8 mouse cellular contexts compared by ENCODE assay signal in the genomic region with DNA sequence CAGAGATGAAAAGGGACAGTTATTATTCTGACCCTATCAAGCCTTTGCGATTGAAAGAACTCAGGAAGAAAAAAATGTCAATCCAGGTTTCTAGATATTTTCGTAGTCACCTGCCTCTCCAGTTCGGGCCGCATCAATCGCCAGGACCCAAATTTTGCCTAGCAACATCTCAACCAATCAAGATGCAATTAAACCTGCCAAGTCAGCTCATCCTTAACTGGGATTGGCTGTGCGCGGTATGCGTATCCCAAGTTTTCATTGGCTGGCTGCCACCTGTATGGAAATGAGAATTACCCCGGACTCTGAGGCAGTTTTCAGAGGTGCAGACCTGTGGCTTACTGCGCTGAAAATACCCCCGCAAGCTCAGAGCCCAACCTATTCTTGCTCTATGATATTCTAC. TPM values are rescaled to one million over a fixed set of nuclear protein-coding genes. Genes with fewer than 3 reads are reported as not detected.
DNase-seq lines count a peak whose midpoint lies in the region; ATAC-seq and TF ChIP-seq lines count a peak whose summit lies in the region.

No protein-coding gene starts in this region.

- H3K36me3 ChIP-seq in embryonic facial prominence, embryonic 10.5 days (replicated peaks), result no peaks in the 10 kb centered on the region
- no peaks in the 10 kb centered on the region for H3K36me3 ChIP-seq in heart, embryonic 13.5 days
- no peaks in the 10 kb centered on the region for H3K36me3 ChIP-seq in kidney, embryonic 15.5 days
- no peaks in the 10 kb centered on the region for H3K36me3 ChIP-seq in limb, embryonic 13.5 days
- H3K36me3 ChIP-seq in myocyte (ENCODE audit: control insufficient read depth, insufficient read depth), result no peaks in the 10 kb centered on the region

- under 1% methylated on average over 11 of the region's 11 CpGs for WGBS in embryonic facial prominence, embryonic 10.5 days
- 1% methylated on average over 11 of the region's 11 CpGs for WGBS in heart, embryonic 13.5 days
- under 1% methylated on average over 11 of the region's 11 CpGs for WGBS in kidney, embryonic 15.5 days
- 1% methylated on average over 11 of the region's 11 CpGs for WGBS in limb, embryonic 13.5 days

- ATAC-seq in heart, embryonic 13.5 days (ENCODE audit: extremely low read depth, insufficient number of reproducible peaks, low FRiP score, low TSS enrichment), result no peak
- peak; percentile 75 for ATAC-seq in kidney, embryonic 15.5 days (replicated peaks; ENCODE audit: low FRiP score)
- peak; percentile 64; the same call in 1 of the 2 replicates for ATAC-seq in limb, embryonic 13.5 days (ENCODE audit: low FRiP score, low read depth)

- no peak overlapping the region for H3K27ac ChIP-seq in embryonic facial prominence, embryonic 10.5 days (replicated peaks)
- H3K27ac ChIP-seq in heart, embryonic 13.5 days (replicated peaks), result no peak overlapping the region
- no peak overlapping the region for H3K27ac ChIP-seq in kidney, embryonic 15.5 days
- no peak overlapping the region for H3K27ac ChIP-seq in limb, embryonic 13.5 days

- peak overlapping the region; percentile 59 for H3K4me3 ChIP-seq in embryonic facial prominence, embryonic 10.5 days
- peak overlapping the region; percentile 61 for H3K4me3 ChIP-seq in heart, embryonic 13.5 days
- peak overlapping the region; percentile 59 for H3K4me3 ChIP-seq in kidney, embryonic 15.5 days (replicated peaks)
- peak overlapping the region; percentile 55 for H3K4me3 ChIP-seq in limb, embryonic 13.5 days
- H3K4me3 ChIP-seq in myocyte, result no peak overlapping the region

- H3ac ChIP-seq in myocyte (ENCODE audit: control insufficient read depth, insufficient read length), result no peak overlapping the region

- TF ChIP-seq POLR2A in myocyte (IDR thresholded peaks at IDR 0.05; ENCODE audit: insufficient read length, low read depth), result no peak

- no peaks in the 10 kb centered on the region for H3K79me2 ChIP-seq in myocyte (ENCODE audit: control insufficient read depth, insufficient read depth)

- peaks cover 25% of the 10 kb centered on the region for H3K4me1 ChIP-seq in embryonic facial prominence, embryonic 10.5 days
- H3K4me1 ChIP-seq in heart, embryonic 13.5 days, result peaks cover 20% of the 10 kb centered on the region
- H3K4me1 ChIP-seq in kidney, embryonic 15.5 days, result peaks cover 36% of the 10 kb centered on the region
- peaks cover 27% of the 10 kb centered on the region for H3K4me1 ChIP-seq in limb, embryonic 13.5 days

- no peak overlapping the region for H3K9ac ChIP-seq in heart, embryonic 13.5 days
- H3K9ac ChIP-seq in kidney, embryonic 15.5 days, result no peak overlapping the region
- H3K9ac ChIP-seq in limb, embryonic 13.5 days, result no peak overlapping the region

- H3K27me3 ChIP-seq in embryonic facial prominence, embryonic 10.5 days (replicated peaks; ENCODE audit: low read depth, poor library complexity, severe bottlenecking), result peaks cover 91% of the 10 kb centered on the region
- H3K27me3 ChIP-seq in heart, embryonic 13.5 days (replicated peaks), result peaks cover 87% of the 10 kb centered on the region
- H3K27me3 ChIP-seq in kidney, embryonic 15.5 days, result peaks cover 82% of the 10 kb centered on the region
- peaks cover 84% of the 10 kb centered on the region for H3K27me3 ChIP-seq in limb, embryonic 13.5 days
- H3K27me3 ChIP-seq in myocyte (ENCODE audit: control insufficient read depth, insufficient read depth, insufficient read length), result peaks cover 66% of the 10 kb centered on the region

- H3K4me2 ChIP-seq in heart, embryonic 13.5 days, result peak overlapping the region; percentile 89
- H3K4me2 ChIP-seq in kidney, embryonic 15.5 days, result peak overlapping the region; percentile 96
- peak overlapping the region; percentile 90 for H3K4me2 ChIP-seq in limb, embryonic 13.5 days (replicated peaks)
- H3K4me2 ChIP-seq in myocyte (ENCODE audit: low read depth), result peak overlapping the region; percentile 81

- no peaks in the 10 kb centered on the region for H3K9me3 ChIP-seq in embryonic facial prominence, embryonic 10.5 days
- no peaks in the 10 kb centered on the region for H3K9me3 ChIP-seq in heart, embryonic 13.5 days
- H3K9me3 ChIP-seq in kidney, embryonic 15.5 days (replicated peaks), result no peaks in the 10 kb centered on the region
- H3K9me3 ChIP-seq in limb, embryonic 13.5 days, result no peaks in the 10 kb centered on the region

- DNase-seq in gastrocnemius, adult 18-20 months (ENCODE audit: low spot score), result peak; percentile 45
- DNase-seq in gastrocnemius, adult 8-10 months (ENCODE audit: low spot score in 2 of 2), result no peak
- peak; percentile 68 for DNase-seq in embryonic facial prominence, embryonic 10.5 days (ENCODE audit: low spot score)
- peak; percentile 85 for DNase-seq in testis, postnatal 14 days (ENCODE audit: low spot score)

TF ChIP-seq in myocyte, 11 proteins besides CTCF, POLR2A, EP300 and RAD21:
- TF ChIP-seq CEBPB (IDR thresholded peaks at IDR 0.05; ENCODE audit: insufficient read depth, poor library complexity, severe bottlenecking), result no peak
- no peak for TF ChIP-seq REST (IDR thresholded peaks at IDR 0.05; ENCODE audit: insufficient read depth, insufficient read length)
- no peak for TF ChIP-seq MYOG (IDR thresholded peaks at IDR 0.05; ENCODE audit: control insufficient read depth in 1 of 3, insufficient read depth in 1 of 3, insufficient read length in 2 of 3, low read depth in 2 of 3)
- TF ChIP-seq TCF3 (IDR thresholded peaks at IDR 0.05; ENCODE audit: insufficient read length, low read depth), result no peak
- no peak for TF ChIP-seq E2F4 (IDR thresholded peaks at IDR 0.05; ENCODE audit: insufficient read depth)
- no peak for TF ChIP-seq MAX (IDR thresholded peaks at IDR 0.05; ENCODE audit: low read depth)
- TF ChIP-seq POLR2AphosphoS2 (IDR thresholded peaks at IDR 0.05; ENCODE audit: insufficient read length, low read depth), result no peak
- no peak for TF ChIP-seq MYOD1 (IDR thresholded peaks at IDR 0.05; ENCODE audit: control insufficient read depth in 1 of 3, insufficient read length in 2 of 3, low read depth in 2 of 3)
- TF ChIP-seq USF1 (IDR thresholded peaks at IDR 0.05; ENCODE audit: low read depth), result no peak
- no peak for TF ChIP-seq SRF (IDR thresholded peaks at IDR 0.05; ENCODE audit: control insufficient read depth, insufficient read length, low read depth)
- no peak for TF ChIP-seq TCF12 (IDR thresholded peaks at IDR 0.05; ENCODE audit: insufficient read depth, poor library complexity, severe bottlenecking)

RNA-seq across cellular contexts. Expression of a gene that starts 21.4 kb away (rescaled TPM):
- total RNA-seq in gastrocnemius, adult 18-20 months (2021), result 10 to 100 TPM; 13.1 to 20.4 TPM
- 10 to 100 TPM; 12.4 to 33.5 (median 21.7) TPM for total RNA-seq in gastrocnemius, adult 8-10 months (2022)
- 52.8 and 56.9 TPM in 2 replicates for polyA plus RNA-seq in embryonic facial prominence, embryonic 10.5 days (2016; fragmentation: Nextera tagmentation; extraction: Ambion mirVana)
- polyA plus RNA-seq in heart, embryonic 13.5 days (2015; fragmentation: Nextera tagmentation; extraction: Ambion mirVana), result 72.3 and 73.9 TPM in 2 replicates
- polyA plus RNA-seq in kidney, embryonic 15.5 days (2015; fragmentation: Nextera tagmentation; extraction: Ambion mirVana), result 70.2 and 95.0 TPM in 2 replicates
- 54.7 and 65.5 TPM in 2 replicates for polyA plus RNA-seq in limb, embryonic 13.5 days (2015; fragmentation: Nextera tagmentation; extraction: Ambion mirVana)
- polyA plus RNA-seq in myocyte (2012; fragmentation: generic; extraction: Trizol), result 947 TPM

RNA-seq across cellular contexts. Expression of a gene that starts 28.4 kb away (rescaled TPM):
- total RNA-seq in gastrocnemius, adult 18-20 months (2021), result 10 to 100 TPM; 72.7 to 73.2 TPM
- 10 to 100 TPM; 65.5 to 80.9 (median 72.9) TPM for total RNA-seq in gastrocnemius, adult 8-10 months (2022)
- 33.9 and 36.4 TPM in 2 replicates for polyA plus RNA-seq in embryonic facial prominence, embryonic 10.5 days (2016; fragmentation: Nextera tagmentation; extraction: Ambion mirVana)
- 50.8 and 54.6 TPM in 2 replicates for polyA plus RNA-seq in heart, embryonic 13.5 days (2015; fragmentation: Nextera tagmentation; extraction: Ambion mirVana)
- 47.0 and 51.4 TPM in 2 replicates for polyA plus RNA-seq in kidney, embryonic 15.5 days (2015; fragmentation: Nextera tagmentation; extraction: Ambion mirVana)
- polyA plus RNA-seq in limb, embryonic 13.5 days (2015; fragmentation: Nextera tagmentation; extraction: Ambion mirVana), result 57.7 and 58.3 TPM in 2 replicates
- 117 TPM for polyA plus RNA-seq in myocyte (2012; fragmentation: generic; extraction: Trizol)

Comparison
In these comparisons a context has a peak if more than half of its experiments do, and no peak if none do; other contexts are left out.
1. DNase-seq: peak in gastrocnemius, adult 18-20 months (single experiment), embryonic facial prominence, embryonic 10.5 days (single experiment) and testis, postnatal 14 days (single experiment); none in gastrocnemius, adult 8-10 months (0 of 2).
2. Peak in every context shown above with its lines, with median percentiles within 50 percentile points of each other: H3K4me2 ChIP-seq.